Mouse (Mus musculus) G1E (cell line): ENCODE measurements around the gene Nme7. TPM values are rescaled to one million over a fixed set of nuclear protein-coding genes. Genes with fewer than 3 reads are reported as not detected.

ENCODE experiments used
- ATAC-seq: 2 replicates; pipeline ENCODE4 v1.8.0; 2016; ENCODE audit warnings: mild to moderate bottlenecking; ENCODE audit not compliant: insufficient number of reproducible peaks, poor library complexity, low FRiP score, severe bottlenecking; ENCODE audit errors: extremely low read depth
- DNase-seq: peaks from one replicate; pipeline ENCODE4 v3.0.0; 2012; ENCODE audit warnings: low spot score
- H3K27me3 ChIP-seq: 2 replicates; pipeline ENCODE4 v1.6.1; 2012; ENCODE audit warnings: mild to moderate bottlenecking, low read length, inconsistent platforms; ENCODE audit not compliant: insufficient read depth
- H3K36me3 ChIP-seq: replicated peaks from 2 replicates; pipeline ENCODE3; 2012; ENCODE audit warnings: mild to moderate bottlenecking, inconsistent platforms
- H3K4me1 ChIP-seq: 2 replicates; pipeline ENCODE4 v1.6.1; 2012; ENCODE audit warnings: low read depth, low read length, inconsistent platforms, mixed read lengths; ENCODE audit not compliant: insufficient read depth
- H3K4me3 ChIP-seq: 2 replicates; pipeline ENCODE4 v1.5.1; 2012; ENCODE audit warnings: low read depth, mild to moderate bottlenecking, inconsistent platforms, low read length, moderate library complexity, mixed read lengths
- H3K9me3 ChIP-seq: replicated peaks from 2 replicates; pipeline ENCODE4 v1.6.1; 2012; ENCODE audit warnings: inconsistent platforms
- CTCF ChIP-seq: IDR thresholded peaks from 2 replicates; pipeline ENCODE4 v1.5.1; 2012; ENCODE audit warnings: low read depth, low read length, inconsistent platforms, mixed read lengths
- GATA1 ChIP-seq: IDR thresholded peaks from 2 replicates; pipeline ENCODE4 v1.6.1; 2012; ENCODE audit warnings: borderline replicate concordance, low read length, inconsistent platforms, mixed read lengths
- GATA2 ChIP-seq: IDR thresholded peaks from 2 replicates; pipeline ENCODE4 v1.6.1; 2012; ENCODE audit warnings: low read depth, low read length, inconsistent platforms, borderline replicate concordance
- POLR2AphosphoS5 ChIP-seq: IDR thresholded peaks from 2 replicates; pipeline ENCODE4 v1.6.1; 2012; ENCODE audit warnings: low read depth, low read length, inconsistent platforms; ENCODE audit not compliant: insufficient replicate concordance
- TAL1 ChIP-seq: conservative IDR thresholded peaks from 2 replicates; pipeline ENCODE4 v1.6.1; 2012; ENCODE audit warnings: low read depth, low read length, inconsistent platforms, mixed read lengths
- polyA plus RNA-seq: library from polyadenylated mRNA; stranded (reverse); fragments of >175 nt; gene quantifications from 2 replicates; pipeline ENCODE4 v1.2.3, GENCODE M21; 2012
- total RNA-seq, 2 experiments: library from RNA; stranded (forward) in 1 of 2; stranded (reverse) in 1 of 2; fragments of 200-1000 nt in 1 of 2; fragments of >200 nt in 1 of 2; fragmentation: Nextera tagmentation in 1 of 2; gene quantifications; 2 replicates each; pipeline ENCODE4 v1.2.3; 2014 to 2017

The Nme7 gene
- total and polyA plus RNA-seq, 3 experiments = 2.1 to 80.5 (median 20.4) TPM

DNA sequence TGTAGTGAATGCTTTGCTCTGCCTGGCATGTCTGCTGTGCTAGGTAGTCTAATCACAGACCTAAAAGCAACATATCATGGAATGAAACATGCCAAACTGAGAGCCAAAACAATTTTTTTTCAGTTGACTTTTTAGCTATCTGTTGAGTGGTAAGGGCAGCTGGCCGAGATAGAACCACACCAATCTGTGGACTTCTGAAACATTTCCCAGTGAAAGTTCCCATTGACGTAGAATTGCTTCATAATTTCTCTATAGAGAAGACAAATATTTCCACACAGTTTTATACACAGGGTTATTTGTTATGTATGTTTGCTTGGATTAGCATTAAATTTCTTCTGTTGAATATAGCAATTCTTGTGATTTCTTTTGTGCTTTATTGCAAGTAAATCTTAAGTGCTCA, 65.9 kb downstream of the Nme7 start:
- no peaks in the 10 kb centered on the region for H3K9me3 ChIP-seq
- H3K4me3 ChIP-seq = no peak overlapping the region
- H3K36me3 ChIP-seq = peaks cover 20% of the 10 kb centered on the region
- no peak for ATAC-seq
- no peaks in the 10 kb centered on the region for H3K27me3 ChIP-seq
- TF ChIP-seq POLR2AphosphoS5 (no peak), GATA2 (no peak), CTCF (no peak), GATA1 (no peak), TAL1 (no peak)
- no peaks in the 10 kb centered on the region for H3K4me1 ChIP-seq
- DNase-seq = no peak

DNA sequence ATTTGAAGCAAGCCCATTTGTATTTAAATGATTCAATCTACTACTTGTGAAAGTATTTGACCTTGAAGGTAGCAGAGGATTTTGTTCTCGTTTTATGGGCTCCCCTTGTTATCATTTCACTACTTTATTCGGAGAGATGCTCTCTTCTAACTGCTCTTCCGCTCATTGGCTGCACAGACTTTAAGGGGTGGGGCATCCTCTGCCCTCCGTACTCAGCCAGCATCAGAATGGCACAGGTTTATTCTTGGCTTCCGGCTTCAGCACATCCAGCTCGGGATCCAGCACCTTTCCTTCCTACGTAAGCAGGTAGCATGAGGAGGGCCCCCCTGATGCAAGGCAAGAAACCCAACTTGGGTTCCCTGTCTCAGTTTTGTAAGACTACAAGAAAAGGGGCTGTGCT, 69.1 kb downstream of the Nme7 start:
- no peaks in the 10 kb centered on the region for H3K9me3 ChIP-seq
- no peaks in the 10 kb centered on the region for H3K27me3 ChIP-seq
- DNase-seq = no peak
- no peaks in the 10 kb centered on the region for H3K4me1 ChIP-seq
- peaks cover 10% of the 10 kb centered on the region for H3K36me3 ChIP-seq
- no peak for TF ChIP-seq CTCF
- TF ChIP-seq GATA1 = no peak
- no peak for TF ChIP-seq POLR2AphosphoS5
- TF ChIP-seq GATA2 = no peak
- no peak for TF ChIP-seq TAL1
- no peak for ATAC-seq
- H3K4me3 ChIP-seq = no peak overlapping the region

DNA sequence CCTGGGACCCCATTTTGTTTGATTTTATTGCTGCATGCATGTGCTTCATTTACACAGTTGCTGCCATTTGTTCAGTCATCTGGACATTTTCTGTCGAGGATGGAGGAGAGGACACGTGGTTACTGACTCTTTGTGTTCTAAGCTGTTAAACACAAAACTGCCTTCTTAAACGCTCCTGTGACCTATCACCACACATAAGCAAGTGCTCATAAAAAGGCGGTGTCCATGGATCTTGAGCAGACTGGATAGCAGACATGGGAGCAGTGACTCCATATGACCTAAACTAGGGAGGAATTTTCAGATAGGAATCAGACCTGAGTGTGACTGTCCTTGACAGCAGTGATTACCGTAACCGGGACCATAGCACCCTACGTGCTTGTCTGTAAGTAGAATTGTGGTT, 70.1 kb downstream of the Nme7 start:
- TF ChIP-seq CTCF = no peak
- TF ChIP-seq GATA1 = no peak
- no peak for TF ChIP-seq GATA2
- no peak for TF ChIP-seq POLR2AphosphoS5
- TF ChIP-seq TAL1 = no peak
- no peak overlapping the region for H3K4me3 ChIP-seq
- H3K9me3 ChIP-seq = no peaks in the 10 kb centered on the region
- peaks cover 10% of the 10 kb centered on the region for H3K36me3 ChIP-seq
- H3K4me1 ChIP-seq = no peaks in the 10 kb centered on the region
- no peak for ATAC-seq
- no peak for DNase-seq
- no peaks in the 10 kb centered on the region for H3K27me3 ChIP-seq

DNA sequence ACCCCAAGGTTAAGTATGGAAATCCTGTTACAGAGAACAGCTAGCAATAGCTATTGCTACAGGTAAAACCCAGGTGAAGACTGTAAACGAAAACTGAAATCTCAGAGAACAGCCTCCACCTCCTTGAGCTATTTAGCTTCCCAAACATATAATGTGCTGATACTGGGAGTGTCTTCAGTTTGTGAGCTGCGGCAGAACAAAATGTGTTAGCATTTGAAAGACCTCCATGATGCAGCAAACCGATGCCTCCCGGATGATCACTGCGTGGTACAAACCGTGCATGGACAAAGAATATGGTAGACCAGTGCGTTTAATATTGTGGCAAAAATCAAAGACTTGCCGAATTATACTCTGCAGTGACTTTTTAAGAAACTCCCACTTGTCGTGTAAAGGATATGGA, 71.7 kb downstream of the Nme7 start:
- Histone ChIP-seq H3K27me3 (no peaks in the 10 kb centered on the region), H3K4me1 (no peaks in the 10 kb centered on the region), H3K9me3 (no peaks in the 10 kb centered on the region), H3K36me3 (peaks cover 12% of the 10 kb centered on the region), H3K4me3 (no peak overlapping the region)
- TF ChIP-seq TAL1 (no peak), POLR2AphosphoS5 (no peak), CTCF (no peak), GATA1 (no peak), GATA2 (no peak)
- no peak for DNase-seq
- ATAC-seq = no peak

DNA sequence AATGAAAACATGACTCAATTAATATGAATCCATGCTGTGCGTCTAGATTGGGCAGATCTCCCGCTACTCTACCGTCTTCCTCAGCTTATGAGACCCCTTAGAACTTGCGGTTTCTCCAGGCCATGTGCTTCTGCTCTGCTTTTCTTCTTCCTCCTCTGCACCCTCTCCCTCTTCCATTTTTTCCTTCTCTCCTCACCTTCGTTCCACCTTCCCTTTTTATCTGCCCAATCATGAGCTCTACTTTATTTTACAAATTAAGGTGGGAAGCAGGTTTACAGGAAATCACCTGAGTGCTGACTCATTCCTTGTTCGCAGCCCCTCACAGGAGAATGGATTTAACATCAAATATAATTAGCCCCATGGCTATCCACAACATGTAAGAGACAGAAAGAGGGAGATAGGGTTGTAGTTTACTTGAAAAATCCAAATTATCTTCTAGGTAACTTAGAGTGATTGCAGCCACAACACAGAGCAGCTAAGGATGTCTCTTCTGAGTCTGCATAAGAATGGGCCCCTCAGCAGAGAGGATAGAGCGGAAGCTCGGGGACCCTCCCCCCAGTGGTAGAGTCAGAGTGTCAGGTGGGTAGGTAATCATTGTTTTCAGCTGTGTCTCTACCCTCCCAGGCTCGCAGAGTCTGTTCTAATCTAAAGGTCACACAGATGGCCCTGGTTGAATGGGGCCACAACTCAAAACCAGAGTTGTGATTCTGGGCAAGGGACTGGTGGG, 73.0 kb downstream of the Nme7 start:
- TF ChIP-seq POLR2AphosphoS5 (no peak), GATA1 (no peak), GATA2 (no peak), CTCF (no peak)

DNA sequence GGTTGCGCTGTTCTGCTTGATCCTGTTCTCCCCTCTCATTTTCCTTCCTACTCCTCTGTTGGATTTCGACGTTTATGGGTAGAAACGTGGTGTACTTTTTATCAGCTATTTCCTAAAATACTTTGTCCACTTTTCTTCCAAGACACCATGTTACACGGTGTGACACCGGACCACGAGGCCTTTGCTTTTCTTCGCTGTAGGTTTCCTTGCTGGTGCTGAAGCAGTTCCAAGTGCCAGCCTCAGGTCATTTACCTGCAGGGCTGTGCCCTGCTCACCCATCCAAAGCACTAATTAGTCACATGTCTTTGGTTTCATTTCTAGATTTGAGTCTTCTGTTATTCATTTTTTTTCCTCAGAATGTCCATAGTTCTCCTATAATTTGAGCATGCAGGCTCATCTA, 79.7 kb downstream of the Nme7 start:
- no peaks in the 10 kb centered on the region for H3K27me3 ChIP-seq
- no peak overlapping the region for H3K4me3 ChIP-seq
- DNase-seq (no peak), ATAC-seq (no peak)
- no peak for TF ChIP-seq POLR2AphosphoS5
- no peak for TF ChIP-seq GATA1
- TF ChIP-seq CTCF = no peak
- no peak for TF ChIP-seq GATA2
- no peak for TF ChIP-seq TAL1
- no peaks in the 10 kb centered on the region for H3K9me3 ChIP-seq
- H3K36me3 ChIP-seq = peaks cover 34% of the 10 kb centered on the region
- no peaks in the 10 kb centered on the region for H3K4me1 ChIP-seq

More for the DNA sequence above, 73.0 kb downstream of the Nme7 start:
- H3K4me3 ChIP-seq = no peak overlapping the region
- no peaks in the 10 kb centered on the region for H3K9me3 ChIP-seq
- DNase-seq (no peak), ATAC-seq (no peak)
- no peaks in the 10 kb centered on the region for H3K27me3 ChIP-seq
- peaks cover 5% of the 10 kb centered on the region for H3K36me3 ChIP-seq
- no peaks in the 10 kb centered on the region for H3K4me1 ChIP-seq

DNA sequence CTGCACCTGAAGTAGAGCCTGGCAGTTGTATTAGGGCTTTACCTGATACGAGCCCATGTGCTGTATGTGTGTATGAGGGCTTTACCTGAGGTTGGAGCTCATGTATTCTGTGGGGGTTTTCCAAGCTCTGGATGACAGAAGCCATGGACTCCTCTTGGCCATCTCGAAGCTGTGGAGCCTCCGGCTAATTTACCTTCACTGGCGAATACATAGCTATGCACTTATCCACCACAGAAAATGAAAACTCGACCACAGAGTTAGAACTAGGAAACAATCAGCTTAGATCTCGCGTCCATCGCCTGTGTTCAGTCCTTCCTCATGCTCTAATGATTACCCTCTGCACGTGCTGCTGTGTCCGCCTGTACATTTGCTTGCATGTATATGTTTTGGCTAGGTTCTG, 80.4 kb downstream of the Nme7 start:
- ATAC-seq (no peak), DNase-seq (no peak)
- H3K36me3 ChIP-seq = peaks cover 38% of the 10 kb centered on the region
- H3K9me3 ChIP-seq = no peaks in the 10 kb centered on the region
- H3K27me3 ChIP-seq = no peaks in the 10 kb centered on the region
- no peak for TF ChIP-seq GATA1
- no peak for TF ChIP-seq CTCF
- TF ChIP-seq GATA2 = no peak
- no peak for TF ChIP-seq POLR2AphosphoS5
- no peak for TF ChIP-seq TAL1
- no peak overlapping the region for H3K4me3 ChIP-seq
- no peaks in the 10 kb centered on the region for H3K4me1 ChIP-seq
